Mouse (Mus musculus): ENCODE measurements at regions not wholly inside any gene's neighbourhood (a gene's known extent, or its start where the extent isn't known, plus 50 kb on each side); places are given as distances from the start of the nearest gene placed in this dataset.

- no peak for ATAC-seq (ENCODE audit: borderline replicate concordance, extremely low read depth, low FRiP score, low TSS enrichment)
- Histone ChIP-seq H3K9ac (no peak overlapping the region), H3K4me1 (peaks cover 22% of the 10 kb centered on the region), H3K27ac (0 out of 2 replicates have a peak overlapping the region, but pooled peaks have one; percentile 54), H3K9me3 (no peaks in the 10 kb centered on the region), H3K4me2 (no peak overlapping the region), H3K27me3 (peaks cover 16% of the 10 kb centered on the region; the same call in 1 of the 2 replicates), H3K36me3 (no peaks in the 10 kb centered on the region), H3K4me3 (no peak overlapping the region)
- WGBS = 29% methylated on average over 5 of the region's 5 CpGs
Measured at GRCm38 (mm10) chr17:85881046-85881445, 193.0 kb upstream of the Six2 start.

- ATAC-seq (ENCODE audit: borderline replicate concordance, extremely low read depth, low FRiP score, low TSS enrichment) = no peak
- Histone ChIP-seq H3K27ac (no peak overlapping the region), H3K9ac (no peak overlapping the region), H3K27me3 (peaks cover 33% of the 10 kb centered on the region), H3K4me1 (peaks cover 26% of the 10 kb centered on the region), H3K4me2 (no peak overlapping the region), H3K4me3 (no peak overlapping the region), H3K36me3 (no peaks in the 10 kb centered on the region), H3K9me3 (no peaks in the 10 kb centered on the region)
- WGBS = 39% methylated on average over 3 of the region's 3 CpGs
Measured at GRCm38 (mm10) chr17:85877426-85877825, 189.4 kb upstream of the Six2 start.

- Histone ChIP-seq H3K27ac (no peak overlapping the region), H3K27me3 (peaks cover 38% of the 10 kb centered on the region), H3K4me1 (peaks cover 22% of the 10 kb centered on the region; the same call in 1 of the 2 replicates), H3K4me2 (no peak overlapping the region), H3K9ac (no peak overlapping the region), H3K9me3 (no peaks in the 10 kb centered on the region), H3K36me3 (no peaks in the 10 kb centered on the region), H3K4me3 (no peak overlapping the region)
- WGBS = 41% methylated on average over 10 of the region's 10 CpGs
- no peak for ATAC-seq (ENCODE audit: borderline replicate concordance, extremely low read depth, low FRiP score, low TSS enrichment)
Measured at GRCm38 (mm10) chr17:85876853-85877252, 188.8 kb upstream of the Six2 start.

DNA sequence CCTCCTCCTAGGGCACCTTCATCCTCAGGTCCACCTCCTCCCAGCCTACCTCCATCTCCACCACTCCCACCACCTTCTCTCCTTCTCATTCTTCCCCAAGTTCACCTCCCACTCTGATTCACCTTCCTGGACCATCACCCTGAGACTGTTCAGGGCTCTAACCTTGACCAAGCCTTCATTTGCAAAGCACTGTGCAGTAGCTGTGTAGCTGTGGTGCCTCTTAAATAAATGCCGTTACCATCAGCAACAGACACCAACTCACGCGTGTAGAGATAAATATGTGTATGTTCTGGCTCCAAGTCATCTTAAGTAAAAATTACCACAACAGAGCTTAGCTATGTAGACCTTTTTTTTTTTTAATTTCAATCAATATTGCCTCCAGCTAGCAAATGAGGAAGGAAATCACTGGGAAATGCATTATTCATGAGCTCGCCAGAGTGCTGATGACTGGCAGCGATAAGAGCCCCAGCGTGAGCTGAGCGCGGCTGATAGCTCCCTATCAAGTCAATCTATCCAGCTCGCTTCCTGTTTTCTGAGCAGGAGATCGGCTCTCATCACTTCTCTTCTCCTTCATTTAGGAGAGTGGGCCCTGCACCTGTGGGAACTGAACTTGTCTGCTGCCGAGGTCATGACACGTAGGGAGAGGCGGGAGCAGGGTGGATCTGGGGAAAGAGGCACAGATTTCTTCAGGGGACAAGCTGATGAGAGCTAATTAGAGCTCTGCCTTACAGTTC, 185.9 kb upstream of the Six2 start:
- no peak overlapping the region for H3K4me2 ChIP-seq
- 17% methylated on average over 13 of the region's 13 CpGs for WGBS

DNA sequence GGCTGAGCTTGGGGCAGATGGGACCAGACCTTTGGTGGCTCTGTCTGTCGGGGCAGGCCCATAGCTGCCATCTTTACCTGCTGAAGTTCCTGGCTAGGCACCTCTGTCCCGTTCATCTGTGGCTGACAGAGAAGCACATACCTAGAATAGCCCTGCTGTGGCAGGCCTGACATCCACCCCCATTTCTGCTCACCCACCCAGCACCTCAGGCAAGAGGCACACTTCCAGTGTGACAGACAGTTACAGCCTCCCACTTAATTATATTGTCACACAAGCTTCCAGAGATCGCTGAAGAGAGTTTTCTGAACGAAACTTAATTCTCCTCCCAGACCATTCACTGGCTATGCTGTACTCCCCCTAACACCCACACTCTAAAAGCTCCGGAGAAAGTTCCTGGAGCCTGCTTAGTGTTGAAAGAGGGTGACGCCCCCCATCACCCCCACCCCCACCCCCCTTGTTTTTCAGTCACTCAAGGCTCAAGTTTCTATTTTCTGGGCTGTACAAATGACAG, 184.9 kb upstream of the Six2 start:
- Histone ChIP-seq H3K27ac (no peak overlapping the region), H3K9me3 (no peaks in the 10 kb centered on the region), H3K4me1 (peaks cover 35% of the 10 kb centered on the region), H3K36me3 (no peaks in the 10 kb centered on the region), H3K4me3 (no peak overlapping the region), H3K27me3 (peaks cover 48% of the 10 kb centered on the region), H3K4me2 (no peak overlapping the region), H3K9ac (no peak overlapping the region)
- 38% methylated on average over 6 of the region's 6 CpGs for WGBS
- ATAC-seq (ENCODE audit: borderline replicate concordance, extremely low read depth, low FRiP score, low TSS enrichment) = no peak

More for the DNA sequence above, 185.9 kb upstream of the Six2 start:
- ATAC-seq (ENCODE audit: borderline replicate concordance, extremely low read depth, low FRiP score, low TSS enrichment) = no peak
- H3K9ac ChIP-seq = no peak overlapping the region
- H3K36me3 ChIP-seq = no peaks in the 10 kb centered on the region
- H3K4me1 ChIP-seq = peaks cover 24% of the 10 kb centered on the region
- H3K4me3 ChIP-seq = no peak overlapping the region
- no peak overlapping the region for H3K27ac ChIP-seq
- no peaks in the 10 kb centered on the region for H3K9me3 ChIP-seq
- peaks cover 48% of the 10 kb centered on the region for H3K27me3 ChIP-seq

DNA sequence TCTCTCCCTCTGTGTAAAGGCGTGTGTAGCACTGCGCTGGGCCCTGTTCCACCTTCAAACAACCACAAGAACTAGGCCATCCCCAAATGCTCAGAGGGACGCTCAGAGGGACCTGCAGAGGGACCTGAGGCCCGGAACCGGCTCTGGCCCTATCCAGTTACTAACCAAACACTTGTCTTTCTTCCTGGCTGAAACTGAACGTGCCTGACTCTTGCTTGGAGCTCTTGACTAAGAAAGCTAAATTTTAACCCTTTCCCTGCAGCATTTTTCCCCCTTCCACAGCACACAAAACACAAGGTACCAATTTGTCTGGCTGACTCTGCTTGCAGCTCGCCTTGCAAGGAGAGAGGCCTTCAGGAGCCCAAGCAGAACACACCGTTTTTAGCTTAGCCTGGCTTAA, 182.3 kb upstream of the Six2 start:
- ATAC-seq (ENCODE audit: borderline replicate concordance, extremely low read depth, low FRiP score, low TSS enrichment) = peak; percentile 49; the same call in 1 of the 2 replicates
- peaks cover 31% of the 10 kb centered on the region for H3K4me1 ChIP-seq
- peak overlapping the region; percentile 68 for H3K27ac ChIP-seq
- H3K9me3 ChIP-seq = no peaks in the 10 kb centered on the region
- WGBS = 36% methylated on average over 8 of the region's 8 CpGs
- H3K4me2 ChIP-seq = peak overlapping the region; percentile 6; the same call in 1 of the 2 replicates
- H3K27me3 ChIP-seq = peaks cover 44% of the 10 kb centered on the region
- H3K9ac ChIP-seq = no peak overlapping the region
- H3K4me3 ChIP-seq = no peak overlapping the region
- H3K36me3 ChIP-seq = no peaks in the 10 kb centered on the region

- Histone ChIP-seq H3K27ac (peak overlapping the region; percentile 68), H3K4me1 (peaks cover 30% of the 10 kb centered on the region), H3K36me3 (no peaks in the 10 kb centered on the region), H3K4me2 (no peak overlapping the region), H3K4me3 (no peak overlapping the region), H3K27me3 (peaks cover 37% of the 10 kb centered on the region), H3K9ac (no peak overlapping the region), H3K9me3 (no peaks in the 10 kb centered on the region)
- ATAC-seq (ENCODE audit: borderline replicate concordance, extremely low read depth, low FRiP score, low TSS enrichment) = peak; percentile 24; the same call in 1 of the 2 replicates
- 23% methylated on average over 5 of the region's 5 CpGs for WGBS
Measured at GRCm38 (mm10) chr17:85869179-85869578, 181.1 kb upstream of the Six2 start.

DNA sequence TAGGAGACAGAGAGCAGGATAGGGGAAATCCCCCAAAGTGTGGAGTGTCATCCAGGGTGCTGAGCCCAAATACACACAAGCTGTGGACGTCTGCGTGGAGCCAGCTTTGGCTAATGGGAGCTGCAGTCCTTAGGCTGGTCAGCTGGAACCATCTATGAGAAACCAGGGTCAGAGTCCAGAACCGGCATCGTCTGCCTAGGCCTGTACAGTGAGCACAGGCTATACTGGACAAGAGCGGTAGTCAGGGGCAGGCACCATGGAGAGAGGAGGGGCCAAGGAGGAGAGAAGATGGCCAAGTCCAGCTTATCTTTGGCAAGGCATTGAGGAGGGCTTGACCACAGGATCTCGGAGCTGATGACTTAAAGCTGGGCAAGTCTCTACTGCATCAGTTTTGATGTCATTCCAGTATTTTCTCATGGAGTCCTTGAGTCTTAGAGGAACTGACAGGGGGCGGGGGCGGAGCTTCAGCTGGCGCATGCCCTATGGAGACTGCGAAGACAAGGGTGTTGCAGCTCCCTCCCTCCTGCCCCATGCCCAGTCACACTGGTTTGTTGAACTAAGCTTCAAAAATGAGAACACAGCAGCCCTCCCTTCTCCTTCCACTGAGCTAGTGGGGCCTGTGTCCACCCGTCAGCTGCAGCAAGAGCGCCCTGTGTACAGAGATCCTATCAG, 180.0 kb upstream of the Six2 start:
- H3K27ac ChIP-seq = 0 out of 2 replicates have a peak overlapping the region, but pooled peaks have one; percentile 8
- ATAC-seq (ENCODE audit: borderline replicate concordance, extremely low read depth, low FRiP score, low TSS enrichment) = peak; percentile 64

GRCm38 (mm10) chr17:85866581-85866980, 178.5 kb upstream of the Six2 start:
- Histone ChIP-seq H3K9ac (no peak overlapping the region), H3K27ac (no peak overlapping the region), H3K36me3 (no peaks in the 10 kb centered on the region), H3K27me3 (peaks cover 12% of the 10 kb centered on the region), H3K4me3 (no peak overlapping the region), H3K9me3 (no peaks in the 10 kb centered on the region), H3K4me2 (no peak overlapping the region), H3K4me1 (peaks cover 25% of the 10 kb centered on the region)
- ATAC-seq (ENCODE audit: borderline replicate concordance, extremely low read depth, low FRiP score, low TSS enrichment) = no peak
- 57% methylated on average over 3 of the region's 3 CpGs for WGBS

More for the DNA sequence above, 180.0 kb upstream of the Six2 start:
- Histone ChIP-seq H3K36me3 (no peaks in the 10 kb centered on the region), H3K9ac (no peak overlapping the region), H3K4me3 (no peak overlapping the region), H3K9me3 (no peaks in the 10 kb centered on the region), H3K4me1 (peaks cover 25% of the 10 kb centered on the region), H3K27me3 (peaks cover 26% of the 10 kb centered on the region), H3K4me2 (no peak overlapping the region)
- WGBS = 49% methylated on average over 12 of the region's 12 CpGs

DNA sequence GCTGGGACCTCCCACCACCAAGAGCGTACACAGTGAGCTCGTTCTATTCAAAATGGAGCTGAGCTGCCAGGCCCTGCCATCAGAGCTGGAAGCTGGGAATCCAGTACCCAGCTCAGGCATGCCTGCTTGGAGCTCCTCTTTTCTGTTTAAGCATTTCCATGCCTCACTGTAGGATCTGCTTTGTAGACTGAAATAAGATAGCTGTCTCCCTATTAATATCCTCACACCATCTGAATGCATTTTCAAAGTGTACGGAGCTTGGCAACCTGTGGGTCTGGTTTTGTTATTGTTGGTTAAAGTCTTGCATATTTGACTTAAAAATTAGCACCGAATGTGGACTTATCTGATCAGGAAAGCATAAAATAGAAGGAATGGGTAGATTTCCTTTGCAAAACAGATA, 177.9 kb upstream of the Six2 start:
- Histone ChIP-seq H3K4me2 (no peak overlapping the region), H3K36me3 (no peaks in the 10 kb centered on the region), H3K4me1 (peaks cover 25% of the 10 kb centered on the region), H3K9me3 (no peaks in the 10 kb centered on the region), H3K27me3 (peaks cover 9% of the 10 kb centered on the region; the same call in 1 of the 2 replicates), H3K27ac (no peak overlapping the region), H3K9ac (no peak overlapping the region), H3K4me3 (no peak overlapping the region)
- no peak for ATAC-seq (ENCODE audit: borderline replicate concordance, extremely low read depth, low FRiP score, low TSS enrichment)
- WGBS = 82% methylated on average over 4 of the region's 4 CpGs

GRCm38 (mm10) chr17:85861328-85861727, 173.3 kb upstream of the Six2 start:
- no peak overlapping the region for H3K27ac ChIP-seq
- H3K4me2 ChIP-seq = no peak overlapping the region
- H3K9ac ChIP-seq = no peak overlapping the region
- H3K27me3 ChIP-seq = 0 out of 2 replicates have a peak, but pooled peaks cover 4% of the 10 kb centered on the region
- H3K9me3 ChIP-seq = no peaks in the 10 kb centered on the region
- H3K36me3 ChIP-seq = no peaks in the 10 kb centered on the region
- no peaks in the 10 kb centered on the region for H3K4me1 ChIP-seq
- H3K4me3 ChIP-seq = no peak overlapping the region
- 43% methylated on average over 9 of the region's 9 CpGs for whole genome bisulfite sequencing
- no peak for ATAC-seq (ENCODE audit: borderline replicate concordance, extremely low read depth, low FRiP score, low TSS enrichment)

DNA sequence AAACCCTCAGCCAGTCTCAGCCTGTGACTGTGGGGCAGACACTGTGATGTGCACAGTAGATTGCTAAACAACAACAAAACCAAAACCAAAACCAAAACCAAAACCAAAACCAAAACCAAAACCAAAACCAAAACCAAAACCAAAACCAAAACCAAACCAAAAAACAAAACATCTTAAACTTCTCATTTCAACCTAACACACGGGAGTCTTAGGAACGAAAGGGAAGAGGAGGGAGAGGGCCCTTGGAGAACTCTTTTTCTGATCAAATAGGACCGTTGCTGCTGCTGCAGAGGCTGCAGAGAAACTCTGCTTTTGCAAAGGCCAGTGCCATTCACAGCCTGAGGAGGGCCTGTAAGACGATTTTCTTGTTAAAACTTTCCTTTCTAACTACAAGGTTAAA, 172.7 kb upstream of the Six2 start:
- Histone ChIP-seq H3K27me3 (0 out of 2 replicates have a peak, but pooled peaks cover 4% of the 10 kb centered on the region), H3K9me3 (no peaks in the 10 kb centered on the region), H3K36me3 (no peaks in the 10 kb centered on the region), H3K4me2 (no peak overlapping the region), H3K4me1 (no peaks in the 10 kb centered on the region), H3K27ac (no peak overlapping the region), H3K9ac (no peak overlapping the region), H3K4me3 (no peak overlapping the region)
- WGBS = 52% methylated on average over 4 of the region's 4 CpGs
- ATAC-seq (ENCODE audit: borderline replicate concordance, extremely low read depth, low FRiP score, low TSS enrichment) = no peak

Measured in lung, embryonic 15.5 days (tissue).